Mouse (Mus musculus): ENCODE measurements around the gene Gm13023.
"Not testable (repeated sequence)": the region's sequence is repeated elsewhere in the genome, so short reads cannot be mapped to it uniquely, and the experiment has no call there.

Gm13023 gene

DNA sequence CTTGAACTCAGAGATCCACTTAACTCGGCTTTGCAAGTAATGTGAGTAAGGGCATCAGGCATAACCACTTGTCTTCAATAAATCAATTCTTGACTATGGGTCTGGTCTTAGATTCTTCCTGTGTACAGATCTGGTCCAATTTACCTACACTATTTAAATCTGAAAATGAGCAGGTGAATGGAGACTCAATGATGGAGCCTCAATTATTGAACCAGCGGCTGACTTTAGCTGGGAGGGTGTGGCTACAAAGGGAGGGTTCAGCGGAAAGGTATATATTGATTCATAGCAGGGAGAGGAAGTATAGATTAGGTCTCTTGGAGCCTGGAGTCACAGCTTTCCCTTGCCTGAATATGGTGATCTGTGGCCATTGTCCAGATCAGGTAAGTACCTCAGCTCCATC is at the start of gene Gm13023:
TSS of gene Gm13023 (plus strand) at position 301 of the 400 bp plus-strand sequence.
- DNase-seq (ENCODE audit: low read depth in 1 of 2, low spot score in 2 of 2): not testable (repeated sequence)

- DNase-seq (ENCODE audit: low read depth in 1 of 2, low spot score in 2 of 2): no peak
These were observed 26.8 kb downstream of the Gm13023 start, which contains the start of gene Gm13084 for GRCm38 (mm10) chr4:143815993-143816392. TSS of gene Gm13084 (minus strand) at chr4:143816093.
